Mouse (Mus musculus) urinary bladder, postnatal 25 days (tissue): ENCODE data around the gene Blnk.

Source experiments
- DNase-seq: peaks from one replicate; pipeline ENCODE4 v3.0.0; 2022; ENCODE audit warnings: low spot score

Blnk gene

GRCm38 (mm10) chr19:40999569-40999968, 5.2 kb upstream of the Blnk start:
- no peak for DNase-seq

GRCm38 (mm10) chr19:40998469-40999170, 4.3 kb upstream of the Blnk start:
- no peak for DNase-seq

GRCm38 (mm10) chr19:40996722-40997121, 2.4 kb upstream of the Blnk start:
- no peak for DNase-seq

- no peak for DNase-seq
Observed at GRCm38 (mm10) chr19:40995449-40996401, 1.4 kb upstream of the Blnk start.

- DNase-seq: no peak
Observed at GRCm38 (mm10) chr19:40994911-40995310, 576 bp upstream of the Blnk start.

GRCm38 (mm10) chr19:40993356-40993755, 979 bp downstream of the Blnk start:
- DNase-seq: no peak

GRCm38 (mm10) chr19:40992517-40993044, 1.8 kb downstream of the Blnk start:
- no peak for DNase-seq

GRCm38 (mm10) chr19:40992096-40992495, 2.2 kb downstream of the Blnk start:
- no peak for DNase-seq

GRCm38 (mm10) chr19:40991626-40992025, 2.7 kb downstream of the Blnk start:
- DNase-seq: no peak

- no peak for DNase-seq
Observed at GRCm38 (mm10) chr19:40990781-40991343, 3.5 kb downstream of the Blnk start.

- DNase-seq: no peak
Observed at GRCm38 (mm10) chr19:40989961-40990600, 4.3 kb downstream of the Blnk start.

GRCm38 (mm10) chr19:40988856-40989255, 5.5 kb downstream of the Blnk start:
- no peak for DNase-seq

GRCm38 (mm10) chr19:40984536-40984935, 9.8 kb downstream of the Blnk start:
- DNase-seq: no peak

- DNase-seq: no peak
Observed at GRCm38 (mm10) chr19:40980671-40981070, 13.7 kb downstream of the Blnk start.

GRCm38 (mm10) chr19:40978026-40978425, 16.3 kb downstream of the Blnk start:
- no peak for DNase-seq

- DNase-seq: no peak
Observed at GRCm38 (mm10) chr19:40976946-40977917, 17.1 kb downstream of the Blnk start.

GRCm38 (mm10) chr19:40971273-40971914, 22.9 kb downstream of the Blnk start:
- DNase-seq: no peak

- no peak for DNase-seq
Observed at GRCm38 (mm10) chr19:40970775-40971174, 23.6 kb downstream of the Blnk start.

- DNase-seq: no peak
Observed at GRCm38 (mm10) chr19:40970301-40970700, 24.0 kb downstream of the Blnk start.
